Mouse (Mus musculus) limb, embryonic 14.5 days (tissue): ENCODE measurements around the gene Prkar1a. TPM values are rescaled to one million over a fixed set of nuclear protein-coding genes. Genes with fewer than 3 reads are reported as not detected.
"Not testable (repeated sequence)": the region's sequence is repeated elsewhere in the genome, so short reads cannot be mapped to it uniquely, and the experiment has no call there.

ENCODE experiments used
- ATAC-seq: fragments of 200-750 bp; cut with Nextera tagmentation; 2 replicates; pipeline ENCODE4 v1.8.0; 2017; ENCODE audit warnings: low read depth, moderate number of reproducible peaks, moderate TSS enrichment; ENCODE audit not compliant: low FRiP score
- DNase-seq: peaks from one replicate; pipeline ENCODE4 v3.0.0-alpha.2; 2015; ENCODE audit warnings: low spot score
- H3K27ac ChIP-seq: fragments of 300-500 bp; sonication (generic); replicated peaks from 2 replicates; pipeline ENCODE4 v1.5.1; 2014; ENCODE audit warnings: low read depth, mild to moderate bottlenecking, low read length, moderate library complexity, mixed read lengths
- H3K27me3 ChIP-seq: fragments of 300-500 bp; sonication (generic); 2 replicates; pipeline ENCODE4 v1.6.1; 2014; ENCODE audit warnings: low read length, mixed read lengths; ENCODE audit not compliant: control insufficient read depth, insufficient read depth
- H3K36me3 ChIP-seq: fragments of 300-500 bp; sonication (generic); 2 replicates; pipeline ENCODE4 v1.6.1; 2014; ENCODE audit warnings: mild to moderate bottlenecking, low read length, moderate library complexity, mixed read lengths; ENCODE audit not compliant: control insufficient read depth, insufficient read depth
- H3K4me1 ChIP-seq: fragments of 300-500 bp; sonication (generic); 2 replicates; pipeline ENCODE4 v1.6.1; 2014; ENCODE audit warnings: antibody characterized with exemption, low read length, mixed read lengths; ENCODE audit not compliant: control insufficient read depth, insufficient read depth
- H3K4me2 ChIP-seq: fragments of 300-500 bp; sonication (generic); replicated peaks from 2 replicates; pipeline ENCODE4 v1.6.1; 2014; ENCODE audit warnings: low read depth, mild to moderate bottlenecking, low read length, moderate library complexity; ENCODE audit not compliant: severe bottlenecking
- H3K4me3 ChIP-seq: fragments of 300-500 bp; sonication (generic); replicated peaks from 2 replicates; pipeline ENCODE4 v1.5.1; 2014; ENCODE audit warnings: low read length
- H3K9ac ChIP-seq: fragments of 300-500 bp; sonication (generic); 2 replicates; pipeline ENCODE4 v1.6.1; 2014; ENCODE audit warnings: mild to moderate bottlenecking, low read depth, low read length, moderate library complexity; ENCODE audit not compliant: severe bottlenecking
- H3K9me3 ChIP-seq: fragments of 300-500 bp; sonication (generic); 2 replicates; pipeline ENCODE4 v1.6.1; 2016; ENCODE audit warnings: low read length; ENCODE audit not compliant: control insufficient read depth
- POLR2A ChIP-seq: fragments of 200-500 bp; IDR thresholded peaks from 2 replicates; pipeline ENCODE4 v1.8.0; 2012; ENCODE audit warnings: inconsistent platforms, mild to moderate bottlenecking, moderate library complexity, borderline replicate concordance; ENCODE audit not compliant: insufficient read depth, insufficient read length; ENCODE audit errors: extremely low read depth
- WGBS: fragments of 180-500 bp; shearing (Covaris S2); extraction: QIAGEN DNeasy Blood & Tissue Kit; methylation state at CpG from one replicate; pipeline ENCODE4 v1.1.7; 2014; 5-methylcytosine and 5-hydroxymethylcytosine counted together
- polyA plus RNA-seq, 2 experiments: library from polyadenylated mRNA; depleted of rRNA in 1 of 2; stranded (reverse) in 1 of 2; unstranded in 1 of 2; fragments of >200 nt; fragmentation: Nextera tagmentation in 1 of 2; extraction: Ambion mirVana in 1 of 2; gene quantifications; 2 replicates each; pipeline versions ENCODE4 v1.2.1 to v1.2.3; 2012 to 2014

Prkar1a gene
- polyA plus RNA-seq, 2 experiments: 194 to 359 TPM

GRCm38 (mm10) chr11:109654581-109654980, 5.4 kb downstream of the Prkar1a start:
- no peak for ATAC-seq
- Histone ChIP-seq H3K4me2 (no peak overlapping the region), H3K27me3 (no peaks in the 10 kb centered on the region), H3K4me3 (no peak overlapping the region), H3K36me3 (peaks cover 46% of the 10 kb centered on the region), H3K4me1 (peaks cover 10% of the 10 kb centered on the region; the same call in 1 of the 2 replicates), H3K27ac (no peak overlapping the region), H3K9me3 (no peaks in the 10 kb centered on the region), H3K9ac (no peak overlapping the region)
- no peak for DNase-seq
- TF ChIP-seq POLR2A: no peak
- WGBS: 85% methylated on average over 6 of the region's 6 CpGs

GRCm38 (mm10) chr11:109656232-109656631, 7.0 kb downstream of the Prkar1a start:
- H3K27me3 ChIP-seq: no peaks in the 10 kb centered on the region
- no peak overlapping the region for H3K9ac ChIP-seq
- no peak for ATAC-seq
- H3K27ac ChIP-seq: no peak overlapping the region
- H3K36me3 ChIP-seq: peaks cover 62% of the 10 kb centered on the region
- H3K4me2 ChIP-seq: no peak overlapping the region
- TF ChIP-seq POLR2A: no peak
- H3K4me1 ChIP-seq: peaks cover 10% of the 10 kb centered on the region; the same call in 1 of the 2 replicates
- H3K4me3 ChIP-seq: no peak overlapping the region
- H3K9me3 ChIP-seq: no peaks in the 10 kb centered on the region
- 87% methylated on average over 7 of the region's 7 CpGs for WGBS
- no peak for DNase-seq

GRCm38 (mm10) chr11:109660526-109660925, 11.3 kb downstream of the Prkar1a start:
- not testable (repeated sequence) for H3K9ac ChIP-seq, ATAC-seq, H3K9me3 ChIP-seq, H3K27ac ChIP-seq, H3K27me3 ChIP-seq, H3K4me3 ChIP-seq, DNase-seq, H3K4me1 ChIP-seq, H3K4me2 ChIP-seq
- 94% methylated on average over 8 of the region's 8 CpGs for WGBS
- peaks cover 83% of the 10 kb centered on the region for H3K36me3 ChIP-seq

GRCm38 (mm10) chr11:109664293-109664692, 15.1 kb downstream of the Prkar1a start:
- Histone ChIP-seq H3K4me1 (no peaks in the 10 kb centered on the region), H3K36me3 (peaks cover 92% of the 10 kb centered on the region), H3K4me2 (no peak overlapping the region), H3K27ac (no peak overlapping the region), H3K9me3 (no peaks in the 10 kb centered on the region), H3K9ac (no peak overlapping the region), H3K27me3 (no peaks in the 10 kb centered on the region), H3K4me3 (no peak overlapping the region)
- WGBS: 86% methylated on average over 13 of the region's 13 CpGs
- DNase-seq (no peak), ATAC-seq (no peak)
- TF ChIP-seq POLR2A: no peak

DNA sequence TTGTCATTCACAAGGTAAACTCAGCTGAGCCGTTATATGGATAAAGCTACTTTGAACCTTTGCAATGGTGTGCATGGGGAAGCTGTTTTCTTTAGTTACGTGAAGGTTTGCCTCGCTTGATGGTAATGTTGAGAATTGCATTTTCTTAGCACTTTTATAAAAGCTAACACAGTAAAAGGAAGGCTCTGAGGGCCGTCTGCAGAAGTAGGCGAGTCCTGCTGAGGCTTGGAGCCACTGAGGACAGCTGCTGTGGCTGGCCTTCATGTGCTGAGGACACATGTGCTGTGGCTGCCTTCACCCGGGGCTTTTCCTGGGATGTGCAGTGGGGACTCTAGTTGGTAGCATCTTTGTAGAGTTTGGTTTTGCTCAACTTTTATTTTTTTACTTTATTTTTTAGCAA, 16.2 kb downstream of the Prkar1a start:
- no peak overlapping the region for H3K4me2 ChIP-seq
- H3K36me3 ChIP-seq: peaks cover 90% of the 10 kb centered on the region
- H3K27ac ChIP-seq: no peak overlapping the region
- no peak overlapping the region for H3K4me3 ChIP-seq
- no peak for DNase-seq
- no peak for ATAC-seq
- H3K27me3 ChIP-seq: no peaks in the 10 kb centered on the region
- no peaks in the 10 kb centered on the region for H3K9me3 ChIP-seq
- H3K4me1 ChIP-seq: peaks cover 3% of the 10 kb centered on the region; the same call in 1 of the 2 replicates
- TF ChIP-seq POLR2A: no peak
- WGBS: 82% methylated on average over 6 of the region's 6 CpGs
- H3K9ac ChIP-seq: no peak overlapping the region

DNA sequence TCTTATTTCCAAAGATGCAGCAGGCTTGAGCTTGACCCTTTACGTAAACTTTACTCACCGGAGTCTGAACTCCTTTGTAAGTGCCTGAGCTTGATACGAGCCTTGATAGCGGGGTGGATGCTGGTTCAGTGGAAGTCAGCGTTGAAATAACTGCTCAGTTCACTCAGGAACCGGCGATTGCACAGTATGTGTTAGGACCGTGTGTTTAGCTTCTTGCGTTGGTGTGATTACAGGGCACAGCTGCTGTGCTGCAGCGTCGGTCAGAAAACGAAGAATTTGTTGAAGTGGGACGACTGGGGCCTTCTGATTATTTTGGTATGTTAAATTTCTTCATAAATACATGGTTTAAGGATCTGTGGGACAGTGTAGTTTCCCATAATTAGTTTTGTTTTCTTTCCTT, 17.2 kb downstream of the Prkar1a start:
- Histone ChIP-seq H3K4me1 (peaks cover 9% of the 10 kb centered on the region; the same call in 1 of the 2 replicates), H3K4me3 (no peak overlapping the region), H3K27me3 (no peaks in the 10 kb centered on the region), H3K27ac (no peak overlapping the region), H3K4me2 (no peak overlapping the region), H3K9me3 (no peaks in the 10 kb centered on the region), H3K36me3 (peaks cover 86% of the 10 kb centered on the region), H3K9ac (no peak overlapping the region)
- 94% methylated on average over 13 of the region's 13 CpGs for WGBS
- no peak for TF ChIP-seq POLR2A
- ATAC-seq (no peak), DNase-seq (no peak)
